Mouse (Mus musculus) lung, postnatal 4 days (tissue): ENCODE results near the gene Cby1.

Experiments used
- DNase-seq, 2 experiments: peaks; one replicate each; pipeline ENCODE4 v3.0.0; 2021

Gene Cby1

DNA sequence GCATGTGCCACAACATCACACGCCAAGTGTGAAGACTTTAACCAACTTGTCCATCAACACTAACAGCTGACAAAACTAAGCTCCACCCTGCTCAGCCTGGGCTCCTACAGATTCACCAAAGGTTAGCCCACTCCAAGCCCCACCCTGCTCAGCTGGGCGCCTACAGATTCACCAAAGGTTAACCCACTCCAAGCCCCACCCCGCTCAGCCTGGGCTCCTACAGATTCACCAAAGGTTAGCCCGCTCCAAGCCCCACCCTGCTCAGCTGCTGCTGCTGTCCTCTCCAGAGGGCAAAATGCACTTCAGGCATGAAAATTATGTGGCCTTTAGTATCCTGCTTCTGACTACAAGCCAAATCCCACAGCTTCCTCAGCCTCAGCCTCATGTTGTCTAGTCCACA, 23.0 kb downstream of the Cby1 start:
- no peak for DNase-seq

DNA sequence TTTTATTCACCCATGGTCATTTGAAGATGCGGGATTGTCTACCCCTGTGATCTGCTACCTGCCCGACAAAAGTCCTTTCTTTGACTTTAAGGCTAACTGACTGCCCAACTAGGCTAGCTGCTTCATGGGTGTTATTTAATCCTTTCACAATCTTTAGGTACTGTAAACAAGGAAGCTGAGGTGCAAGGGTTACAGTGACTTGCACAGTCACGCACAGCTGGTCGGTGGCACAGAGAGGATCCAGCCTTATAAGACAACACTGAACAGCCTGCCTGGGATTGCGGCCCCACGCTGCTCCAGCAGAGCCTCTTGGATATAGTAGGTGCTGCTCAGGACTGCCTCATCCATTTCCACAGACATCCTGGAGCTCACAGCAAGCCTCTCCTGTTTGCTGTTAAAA, 24.1 kb downstream of the Cby1 start:
- no peak for DNase-seq

DNA sequence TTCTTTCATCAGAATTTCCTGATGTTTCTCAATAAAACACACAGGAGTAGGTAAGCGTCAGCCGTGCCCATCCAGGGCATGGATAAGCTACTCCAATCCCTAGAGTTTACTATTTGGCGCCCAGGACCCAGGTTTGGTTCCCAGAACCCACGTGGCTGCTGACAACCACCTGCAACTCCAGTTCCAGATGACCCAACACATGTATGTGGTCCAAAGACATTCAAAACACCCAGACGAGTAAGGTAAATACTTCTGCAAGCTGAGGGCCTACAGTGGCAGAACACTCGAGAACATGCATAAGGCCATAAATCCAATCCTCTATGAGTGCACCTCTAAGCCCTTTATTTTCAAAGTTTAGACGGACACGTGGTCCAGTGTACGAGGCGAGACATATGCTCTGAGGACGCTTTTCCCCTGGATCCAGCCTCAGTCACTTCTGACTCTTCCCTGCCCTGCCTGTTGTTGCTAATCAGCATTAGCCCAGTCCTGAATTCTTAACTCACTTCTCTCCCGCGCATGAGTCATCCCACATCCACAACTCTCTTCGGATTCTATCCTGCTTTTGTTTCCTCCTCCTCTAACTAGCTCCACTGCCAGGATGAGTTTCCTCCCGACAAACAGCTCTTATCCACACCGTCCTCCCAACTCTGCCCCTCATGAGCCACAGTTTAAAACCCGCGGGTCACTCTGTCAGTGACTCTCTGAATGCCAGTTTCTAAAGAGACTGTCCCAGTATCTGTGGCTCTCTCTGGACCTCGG, 24.9 kb downstream of the Cby1 start:
- no peak for DNase-seq

DNA sequence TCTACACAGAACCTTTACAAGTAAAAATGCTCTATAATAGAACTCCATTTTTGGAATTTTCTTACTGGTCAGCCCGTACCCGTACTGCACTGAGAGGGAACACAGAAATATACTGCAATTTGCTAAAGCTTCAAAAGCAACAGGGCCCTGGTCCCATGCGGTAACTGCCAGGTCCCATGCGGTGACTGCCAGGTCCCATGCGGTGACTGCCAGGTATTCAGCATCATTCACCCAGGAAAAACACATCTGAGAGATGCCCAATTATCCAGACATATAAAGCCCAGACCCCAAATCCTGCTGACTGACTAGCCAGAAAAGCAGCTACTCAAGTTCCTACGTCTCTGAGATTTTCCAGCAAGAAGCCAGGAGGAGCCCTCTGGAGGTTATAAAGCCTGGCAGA, 25.6 kb downstream of the Cby1 start:
- no peak for DNase-seq

DNA sequence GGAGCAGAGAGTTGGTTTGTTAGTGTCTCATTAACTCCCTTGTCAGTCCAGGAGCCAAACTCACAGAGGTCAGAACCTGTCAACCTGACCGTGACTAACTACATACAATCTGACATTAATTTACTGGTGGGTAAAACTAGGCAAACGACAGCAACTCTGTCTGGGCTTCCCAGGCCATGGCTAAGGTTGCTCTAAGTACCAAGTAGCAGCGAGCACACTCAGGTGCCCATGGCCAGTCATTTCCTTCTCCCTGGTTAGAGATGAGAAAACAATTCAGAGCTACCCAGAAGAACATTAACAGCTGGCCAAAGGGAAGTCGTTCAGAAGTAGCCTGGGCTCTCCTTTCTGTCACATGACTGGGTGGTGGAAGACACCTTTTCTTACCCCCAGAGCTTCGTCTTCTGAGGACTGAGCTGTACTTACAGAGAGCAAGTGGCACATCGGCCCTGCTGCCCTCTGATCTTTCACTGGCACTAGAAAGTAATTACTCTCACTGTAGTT, 26.2 kb downstream of the Cby1 start:
- DNase-seq: no peak

DNA sequence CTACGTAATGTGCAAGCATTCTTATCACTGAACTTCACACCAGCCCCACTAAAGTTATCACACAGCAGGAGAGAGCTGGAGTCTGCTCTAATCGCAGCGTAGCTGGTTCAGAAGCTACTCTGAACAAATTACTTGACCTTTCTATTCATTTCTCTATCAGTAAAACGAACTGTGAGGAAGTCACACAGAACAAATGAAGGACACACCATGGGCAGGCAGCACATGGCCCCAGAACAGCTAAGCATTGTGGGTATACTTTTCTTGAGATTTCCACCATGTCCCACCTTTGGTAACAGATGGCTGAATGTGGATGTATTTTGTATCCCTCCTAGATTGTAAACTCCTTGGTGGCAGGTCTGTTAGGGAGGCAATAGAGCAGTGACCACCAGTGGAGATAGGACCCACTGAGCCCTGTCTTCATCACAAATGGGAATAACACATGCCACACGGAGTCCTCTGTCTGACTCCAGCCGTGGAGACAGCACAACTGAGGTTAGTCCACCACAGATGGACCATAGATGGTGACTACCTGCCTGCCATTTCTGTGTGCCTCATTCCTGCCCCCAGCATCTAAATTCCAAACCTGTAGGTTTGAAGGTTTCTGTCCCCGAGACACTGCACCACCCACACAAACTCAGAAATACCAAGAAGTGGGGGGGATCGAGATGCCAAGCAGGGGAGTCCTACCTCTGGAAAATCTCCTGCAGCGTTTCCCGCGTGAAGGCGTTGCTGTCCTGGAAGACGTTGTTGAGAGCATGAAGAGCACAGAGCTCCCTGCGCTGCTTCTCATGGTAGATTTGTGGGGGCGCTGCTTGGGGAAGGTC, 27.3 kb downstream of the Cby1 start:
- DNase-seq: no peak

DNA sequence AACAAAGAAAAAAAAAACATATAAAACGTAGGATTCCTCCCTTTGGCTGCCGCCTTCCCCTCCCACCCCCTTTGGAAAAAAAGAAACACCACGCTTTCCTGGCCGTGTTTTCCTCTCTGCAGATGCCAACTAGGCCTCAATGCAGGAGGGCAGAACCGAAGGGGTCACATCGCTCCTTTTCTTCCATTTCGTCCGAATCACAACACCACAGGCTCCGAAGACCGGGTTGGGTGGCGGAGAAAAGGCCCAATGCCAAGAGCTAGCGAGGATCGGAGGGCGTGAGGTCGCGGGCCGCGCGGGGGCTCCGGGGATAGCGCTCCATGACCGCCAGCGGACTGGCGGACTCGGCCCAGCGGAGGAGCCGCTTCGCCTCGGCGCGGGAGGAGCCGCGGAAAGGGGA, 28.2 kb downstream of the Cby1 start:
- DNase-seq: no peak

DNA sequence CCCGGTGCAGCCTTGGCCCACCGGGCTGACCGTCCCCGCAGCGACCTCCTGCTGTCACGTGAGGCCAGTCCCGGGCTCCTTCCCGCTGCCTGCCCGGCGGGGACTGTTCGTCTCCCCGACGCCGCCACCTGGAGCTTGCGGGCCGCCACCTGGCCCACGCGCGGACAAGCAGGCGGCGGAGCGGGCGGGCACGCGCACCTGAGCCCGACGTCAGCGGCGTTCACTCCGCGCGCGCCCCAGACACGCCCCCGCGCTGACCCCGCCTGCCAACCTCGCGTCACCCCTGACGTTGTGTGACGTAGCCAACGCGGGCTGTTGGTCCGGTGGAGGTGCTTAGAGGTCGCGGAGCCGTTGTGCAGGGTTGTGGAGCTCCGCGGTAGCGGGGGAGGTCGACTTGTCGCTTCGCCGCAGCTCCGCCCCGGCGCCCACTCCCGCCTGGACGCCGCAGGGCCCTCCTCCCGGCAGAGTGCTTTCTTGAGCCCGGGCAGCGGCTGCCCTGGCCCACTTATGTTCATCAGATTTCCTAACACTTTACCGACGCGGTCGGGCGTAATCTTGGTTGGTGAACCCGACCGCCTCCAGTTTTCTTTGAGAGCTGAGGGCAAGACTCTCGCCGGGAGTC, 28.8 kb downstream of the Cby1 start, which contains the start of gene Josd1:
Josd1 (minus strand) TSS at position 274 of the 622 bp plus-strand sequence.
- DNase-seq: peak; percentile 96 to 97

DNA sequence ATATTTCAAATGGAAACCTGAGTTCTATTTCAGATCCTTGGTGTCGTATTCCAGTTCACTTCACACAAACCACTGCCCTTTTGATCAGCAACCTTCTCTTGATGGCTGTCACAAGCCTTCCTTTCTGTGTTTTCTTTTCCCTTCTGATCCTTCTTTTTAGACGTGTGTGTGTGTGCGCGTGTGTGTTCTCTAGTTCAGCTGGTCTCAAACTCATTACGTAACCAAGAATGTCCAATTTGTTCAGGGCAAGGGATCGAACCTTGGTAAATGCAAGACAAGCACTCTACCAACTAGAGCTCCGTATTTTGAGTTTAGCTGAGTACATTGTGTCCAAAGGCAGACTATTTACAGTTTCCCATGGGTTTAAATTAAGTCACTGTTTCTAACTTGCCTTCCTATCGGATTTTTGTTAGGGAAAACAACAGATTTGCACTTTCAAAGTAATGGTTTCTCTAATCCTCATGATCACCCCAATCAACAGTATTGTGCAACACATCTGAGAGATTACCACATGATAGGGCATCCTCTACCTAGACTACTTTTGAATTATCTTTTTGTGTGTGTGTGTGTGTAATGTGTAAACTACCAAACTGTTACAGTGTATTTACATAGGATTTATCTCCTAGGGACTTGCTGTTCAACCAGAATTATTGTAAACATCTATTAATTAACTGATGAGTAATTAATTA, 29.4 kb downstream of the Cby1 start:
- DNase-seq: no peak

DNA sequence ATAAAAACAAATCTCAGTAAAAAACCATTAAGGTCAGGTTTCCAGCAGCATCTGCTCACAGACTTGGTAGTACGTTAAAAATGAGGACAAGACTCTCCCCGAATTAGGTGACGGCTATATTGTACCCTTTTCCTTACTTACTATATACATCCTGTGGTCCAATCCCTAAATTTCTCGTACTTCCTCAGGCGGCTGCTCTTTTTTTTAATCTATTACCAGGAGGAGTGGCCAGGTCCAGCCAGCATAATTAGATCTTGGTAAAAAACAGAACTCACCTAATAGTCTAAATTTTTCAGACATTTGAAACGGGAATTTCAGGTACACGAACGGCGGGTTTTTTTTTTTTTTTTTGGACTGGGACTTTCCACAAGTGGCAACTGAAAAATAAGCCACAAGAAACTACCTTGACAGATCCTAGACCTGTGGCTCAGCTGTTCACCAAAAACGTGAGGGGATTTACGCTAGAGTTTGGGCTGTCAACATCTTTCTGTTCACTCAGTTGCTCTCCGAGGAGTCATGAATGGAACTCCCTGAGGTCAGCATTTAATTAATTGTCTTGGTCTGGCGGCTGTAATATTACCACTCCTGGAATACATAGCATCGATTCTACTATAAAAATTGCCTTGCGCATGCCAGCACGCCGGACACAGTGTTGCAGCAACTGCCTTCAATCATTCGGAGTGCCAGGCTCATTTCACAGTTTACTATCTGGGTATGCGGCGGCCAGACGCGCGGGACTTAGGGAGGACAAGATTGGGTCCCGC, 30.8 kb downstream of the Cby1 start:
- no peak for DNase-seq

DNA sequence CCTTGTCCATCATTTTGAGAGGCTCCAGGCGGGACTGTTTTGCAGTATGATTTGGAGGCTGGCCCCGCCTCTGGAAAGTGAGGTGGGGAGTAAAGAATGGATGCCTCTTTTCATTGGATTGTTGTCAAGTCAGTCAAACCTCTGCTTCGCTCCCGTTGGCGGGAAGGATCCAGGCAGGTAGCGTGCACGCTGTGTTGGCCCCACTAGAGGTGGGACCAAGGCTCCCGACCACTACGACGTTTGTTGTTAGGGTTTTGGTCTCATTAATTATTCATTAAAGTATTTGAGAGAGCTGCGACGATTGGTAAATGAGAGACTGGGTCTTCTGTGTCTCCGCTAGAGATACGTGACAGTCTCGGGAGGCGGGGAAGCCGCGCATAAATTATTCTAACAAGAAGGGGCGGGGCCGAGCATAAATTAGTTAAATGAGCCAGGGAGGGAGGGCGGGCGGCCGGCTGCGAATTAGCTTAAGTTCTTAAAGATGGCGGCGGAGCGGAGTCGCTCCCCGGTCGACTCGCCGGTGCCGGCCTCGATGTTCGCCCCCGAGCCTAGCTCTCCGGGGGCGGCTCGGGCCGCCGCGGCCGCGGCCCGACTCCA, 31.5 kb downstream of the Cby1 start, which contains the start of gene Gtpbp1:
Gtpbp1 (plus strand) TSS at position 420 of the 597 bp plus-strand sequence.
- peak; percentile 97 to 99 for DNase-seq

DNA sequence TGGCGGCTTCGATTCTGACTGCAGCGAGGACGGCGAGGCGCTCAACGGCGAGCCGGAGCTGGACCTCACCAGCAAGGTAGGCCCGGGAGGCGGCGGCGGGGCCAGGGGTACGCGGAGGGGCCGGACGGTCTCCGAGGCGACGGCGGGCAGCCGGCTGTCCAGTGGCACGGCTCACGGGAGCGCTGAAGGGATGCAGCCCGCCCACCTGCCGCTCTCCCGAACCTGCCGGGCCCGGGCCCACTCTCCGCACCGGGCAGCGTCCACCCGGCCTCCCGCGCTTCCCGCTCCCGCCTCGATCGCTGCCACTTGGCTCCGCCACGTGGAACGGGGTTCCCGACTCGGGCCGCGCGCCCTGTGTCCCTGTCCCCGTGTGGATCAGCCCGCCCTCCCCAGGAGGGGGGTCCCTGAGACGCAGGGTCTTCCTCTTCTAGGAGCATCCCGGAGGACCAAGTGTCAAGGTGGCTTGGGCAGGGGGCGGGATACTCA, 32.1 kb downstream of the Cby1 start:
- peak in 1 of 2 experiments; percentile 70 for DNase-seq

DNA sequence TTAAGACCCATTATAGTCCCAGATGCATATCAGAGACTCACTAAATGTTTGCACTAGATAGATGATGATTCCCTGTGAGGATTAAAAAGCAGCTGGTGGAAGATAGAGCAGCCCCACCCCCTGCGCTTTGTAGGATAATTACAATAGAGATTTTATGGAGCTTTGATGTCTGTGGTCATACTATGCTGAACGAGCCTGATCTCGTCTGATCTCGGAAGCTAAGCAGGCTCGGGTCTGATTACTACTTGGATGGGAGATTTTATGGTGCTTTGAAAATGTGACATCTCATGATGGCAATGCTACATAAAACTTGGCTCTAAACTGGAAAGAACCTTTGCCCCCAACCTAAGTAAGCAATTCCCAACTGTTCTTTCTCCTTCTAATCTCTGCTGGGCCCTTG, 33.3 kb downstream of the Cby1 start:
- no peak for DNase-seq

DNA sequence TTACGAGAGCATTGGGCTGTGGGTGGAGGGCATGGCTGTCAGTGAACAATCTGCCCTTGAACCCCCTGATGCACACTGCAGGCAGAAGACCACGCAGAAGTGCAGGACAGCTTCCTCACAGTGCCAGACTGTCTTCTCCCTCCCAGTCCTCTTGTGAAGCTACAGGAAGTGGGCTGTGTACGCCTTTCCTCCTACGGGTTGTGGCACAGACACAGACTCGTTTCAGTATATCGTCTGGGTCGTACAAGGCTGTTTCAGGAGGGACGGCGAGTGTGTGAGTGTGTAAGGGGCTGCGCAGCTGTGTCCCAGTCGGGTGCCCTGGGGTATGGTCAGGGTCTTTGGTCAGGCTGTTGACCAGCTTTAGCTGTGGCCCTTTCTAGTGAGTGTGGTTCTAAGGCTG, 34.7 kb downstream of the Cby1 start:
- DNase-seq: peak in 1 of 2 experiments; percentile 41

DNA sequence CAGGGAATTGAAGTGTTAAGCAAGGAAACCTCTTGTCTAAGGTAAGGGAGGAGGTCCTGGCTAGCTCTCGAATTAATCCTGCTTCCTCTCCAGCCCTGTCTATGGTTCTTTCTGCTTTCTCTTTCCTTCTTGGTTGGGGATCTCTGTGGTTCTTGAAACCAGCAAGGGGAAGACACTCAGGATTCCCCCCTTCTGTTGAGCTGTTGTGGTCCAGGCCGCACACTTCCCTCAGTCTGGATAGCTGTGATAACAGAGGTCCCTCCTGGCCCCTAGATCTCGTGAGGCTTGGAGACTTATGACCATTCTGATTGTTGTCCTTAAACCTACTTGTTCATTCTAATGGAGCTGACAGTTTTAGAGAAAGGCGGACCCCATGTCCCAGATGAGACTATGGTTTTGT, 35.5 kb downstream of the Cby1 start:
- no peak for DNase-seq

DNA sequence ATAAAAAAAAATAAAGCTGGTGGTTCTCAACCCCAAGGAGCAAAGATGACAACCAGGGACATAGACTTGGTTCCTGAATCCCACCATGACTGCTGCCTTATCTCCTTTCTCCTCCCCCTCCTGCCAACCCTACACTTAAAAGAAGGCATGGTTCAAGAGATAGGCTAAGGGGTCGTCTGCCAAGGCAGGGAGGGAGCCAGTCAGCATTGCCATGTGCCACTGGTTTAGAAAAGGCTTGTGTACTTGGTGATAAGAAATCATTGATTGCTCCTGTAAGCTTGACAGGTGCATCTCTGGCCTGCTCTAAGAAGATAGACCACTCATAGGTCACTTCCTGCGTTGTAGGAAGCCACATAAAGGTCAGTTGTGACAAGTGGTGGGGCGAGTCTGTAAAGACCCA, 36.5 kb downstream of the Cby1 start:
- DNase-seq: no peak

DNA sequence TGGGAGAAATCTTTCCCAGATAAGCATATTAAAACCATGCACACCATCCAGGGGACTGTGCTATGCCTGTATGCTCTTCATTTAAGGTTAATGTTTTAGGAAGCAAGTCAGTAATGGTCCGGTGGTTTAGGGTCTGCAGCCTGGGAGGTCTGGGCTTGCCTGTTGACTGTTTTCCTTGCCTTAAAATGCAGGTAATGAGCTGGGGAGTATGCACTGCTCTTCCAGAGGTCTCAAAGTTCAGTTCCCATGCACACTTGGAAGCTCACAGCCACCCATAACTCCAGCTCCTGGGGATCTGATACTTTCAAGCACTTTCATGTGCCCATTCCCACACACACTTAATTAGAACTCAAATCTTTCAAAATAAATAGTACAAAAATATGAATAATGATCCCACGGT, 37.5 kb downstream of the Cby1 start:
- no peak for DNase-seq

DNA sequence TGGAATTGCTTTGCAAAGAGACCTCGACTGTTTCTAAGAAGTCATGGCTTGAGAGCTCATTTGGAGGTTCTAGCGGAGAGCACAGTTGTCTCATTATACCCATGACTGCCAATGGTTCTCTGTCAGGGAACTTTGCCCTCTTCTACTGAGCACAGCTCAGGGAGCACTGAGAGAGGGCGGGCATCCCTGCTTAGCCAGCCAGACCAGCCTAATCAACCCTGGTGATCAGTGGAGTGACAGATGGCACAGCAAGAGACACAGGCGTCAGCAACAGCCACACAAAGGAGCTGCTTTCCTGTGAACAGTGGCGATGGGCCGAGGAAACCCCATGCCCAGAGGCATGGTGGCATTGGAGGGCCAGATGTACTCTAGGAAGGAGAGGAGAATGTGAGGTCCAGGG, 38.0 kb downstream of the Cby1 start:
- no peak for DNase-seq

DNA sequence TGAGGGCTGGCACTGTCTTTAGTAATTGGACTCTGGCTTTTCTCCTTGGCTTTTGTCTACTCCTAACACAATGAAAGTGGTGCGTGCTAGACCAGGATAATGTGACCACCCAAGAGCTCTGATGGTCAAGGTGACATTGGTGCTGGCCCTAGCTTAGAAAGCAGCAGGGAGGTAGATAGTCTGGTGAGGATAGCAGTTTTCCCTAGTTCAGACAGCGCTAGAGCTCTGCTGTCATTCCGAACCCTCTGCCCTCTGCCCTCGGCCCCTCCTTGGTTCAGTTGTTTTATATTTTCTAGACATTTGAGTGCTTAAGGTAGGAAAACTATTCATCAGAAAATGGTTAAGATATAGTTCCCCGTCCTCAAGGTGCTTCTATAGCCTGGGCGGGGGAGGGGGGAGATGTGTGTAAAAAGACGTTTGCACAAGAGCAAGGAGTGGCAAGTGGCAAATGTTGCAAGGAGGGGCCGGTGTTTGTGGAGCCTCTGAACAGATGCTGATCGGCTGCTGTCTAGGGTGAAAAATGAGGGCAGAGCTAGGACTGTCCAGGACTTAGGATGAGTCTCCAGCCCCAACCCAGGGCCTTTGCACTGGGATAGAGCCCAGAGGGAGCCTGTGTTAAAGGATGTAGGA, 38.7 kb downstream of the Cby1 start:
- DNase-seq: no peak

DNA sequence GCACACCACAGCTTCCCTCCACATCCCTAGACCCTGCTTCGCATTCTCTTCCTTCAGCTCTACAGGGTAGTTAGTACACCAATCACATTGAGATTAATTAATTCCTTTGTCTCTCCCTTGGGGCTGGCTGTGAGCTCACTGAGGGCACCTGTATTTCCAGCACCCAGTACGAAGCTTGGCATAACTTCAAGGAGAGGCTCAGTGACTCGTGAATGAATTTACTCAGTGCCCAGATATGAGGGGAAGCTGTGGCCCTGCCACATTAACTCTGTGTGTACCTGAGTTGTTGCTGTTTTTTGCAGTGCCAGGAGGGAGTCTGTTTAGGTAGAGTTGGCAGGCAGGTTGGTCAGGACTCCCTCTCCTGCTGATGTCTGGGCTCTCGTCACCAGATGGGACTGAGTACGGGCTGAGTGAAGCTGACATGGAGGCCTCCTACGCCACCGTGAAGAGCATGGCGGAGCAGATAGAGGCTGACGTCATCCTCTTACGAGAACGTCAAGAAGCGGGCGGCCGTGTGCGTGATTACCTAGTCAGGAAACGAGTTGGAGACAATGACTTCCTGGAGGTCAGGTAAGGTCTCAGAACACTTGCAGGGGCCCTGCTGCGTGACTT, 47.7 kb downstream of the Cby1 start:
- no peak for DNase-seq
